21 mouse cellular contexts compared by ENCODE assay signal in genomic region chr7:96277550-96277949, GRCm38 (mm10).
DNase-seq lines count a peak whose midpoint lies in the region; ATAC-seq and TF ChIP-seq lines count a peak whose summit lies in the region.
"Had no signal": no experiment of that assay in that cellular context is flagged by ENCODE, and none has a peak within 500 bp of the region (broad histone marks: within the 10 kb centered on the region; RNA-seq: fewer than 3 reads in every experiment).

No protein-coding gene starts in this region.

- H3K9me3 ChIP-seq in forebrain, embryonic 16.5 days (ENCODE audit: control insufficient read depth, low read length) = no peaks in the 10 kb centered on the region
- H3K9me3 ChIP-seq in midbrain, embryonic 16.5 days (replicated peaks; ENCODE audit: control insufficient read depth, low read length, poor library complexity, severe bottlenecking) = no peaks in the 10 kb centered on the region
- H3K9me3 ChIP-seq: embryonic facial prominence, embryonic 15.5 days; heart, embryonic 15.5 days; hindbrain, embryonic 12.5 days; intestine, embryonic 15.5 days; limb, embryonic 12.5 days; liver, embryonic 13.5 days; lung, embryonic 15.5 days had no signal

- peak overlapping the region; percentile 6; the same call in 1 of the 2 replicates for H3K4me2 ChIP-seq in forebrain, embryonic 16.5 days (ENCODE audit: low read length)
- 0 out of 2 replicates have a peak overlapping the region, but pooled peaks have one; percentile 30 for H3K4me2 ChIP-seq in midbrain, embryonic 16.5 days (ENCODE audit: low read length)
- H3K4me2 ChIP-seq: embryonic facial prominence, embryonic 15.5 days; heart, embryonic 15.5 days; hindbrain, embryonic 12.5 days; intestine, embryonic 15.5 days; limb, embryonic 12.5 days; liver, embryonic 13.5 days; lung, embryonic 15.5 days had no signal

- TF ChIP-seq POLR2A in brain, embryonic 14.5 days (IDR thresholded peaks at IDR 0.05; ENCODE audit: borderline replicate concordance, extremely low read depth, insufficient read depth, insufficient read length, poor library complexity, severe bottlenecking) = no peak
- TF ChIP-seq POLR2A in kidney, adult 2 months (IDR thresholded peaks at IDR 0.05; ENCODE audit: low read depth, low read length) = no peak

- peak; percentile 64 for DNase-seq in brain, adult 2 months (ENCODE audit: low read depth, low spot score)
- DNase-seq in brain, embryonic 14.5 days (ENCODE audit: low read depth) = peak; percentile 85
- no peak for DNase-seq in left cerebral cortex, postnatal 4 days
- no peak for DNase-seq in kidney, adult 2 months
- DNase-seq in layer of hippocampus, adult 2 months (ENCODE audit: low spot score in 2 of 2) = no peak
- DNase-seq: cerebellum, adult 11-12 months; gastrocnemius, adult 2 months; kidney, postnatal 10 days; liver, embryonic 13.5 days; right cerebral cortex, postnatal 4 days; thymus, postnatal 36 days had no signal

- peaks cover 31% of the 10 kb centered on the region for H3K4me1 ChIP-seq in forebrain, embryonic 16.5 days (replicated peaks; ENCODE audit: control insufficient read depth, insufficient read depth, low read length)
- H3K4me1 ChIP-seq in midbrain, embryonic 16.5 days (ENCODE audit: control insufficient read depth, insufficient read depth, low read length) = peaks cover 17% of the 10 kb centered on the region
- H3K4me1 ChIP-seq in kidney, adult 2 months (ENCODE audit: control insufficient read depth, insufficient read depth, low read length) = no peaks in the 10 kb centered on the region
- H3K4me1 ChIP-seq: embryonic facial prominence, embryonic 15.5 days; heart, embryonic 15.5 days; hindbrain, embryonic 12.5 days; intestine, embryonic 15.5 days; liver, embryonic 13.5 days; lung, embryonic 15.5 days had no signal

- WGBS in forebrain, embryonic 16.5 days = 12% methylated on average over 10 of the region's 10 CpGs
- WGBS in midbrain, embryonic 16.5 days = 29% methylated on average over 10 of the region's 10 CpGs
- WGBS in kidney, adult 2 months = 84% methylated on average over 10 of the region's 10 CpGs

- ATAC-seq in forebrain, embryonic 16.5 days = peak; percentile 68
- ATAC-seq in midbrain, embryonic 16.5 days = peak; percentile 69
- ATAC-seq: intestine, embryonic 15.5 days had no signal

- peak overlapping the region; percentile 12; the same call in 1 of the 2 replicates for H3K9ac ChIP-seq in forebrain, embryonic 16.5 days (replicated peaks; ENCODE audit: low read depth, low read length)
- no peak overlapping the region for H3K9ac ChIP-seq in midbrain, embryonic 16.5 days (ENCODE audit: low read depth, low read length)
- H3K9ac ChIP-seq: embryonic facial prominence, embryonic 15.5 days; heart, embryonic 15.5 days; hindbrain, embryonic 12.5 days; intestine, embryonic 15.5 days; limb, embryonic 12.5 days; liver, embryonic 13.5 days; lung, embryonic 15.5 days had no signal

- no peak overlapping the region for H3K4me3 ChIP-seq in forebrain, embryonic 16.5 days (replicated peaks; ENCODE audit: low read length)
- H3K4me3 ChIP-seq in midbrain, embryonic 16.5 days (ENCODE audit: low read depth, low read length) = no peak overlapping the region
- no peak overlapping the region for H3K4me3 ChIP-seq in kidney, adult 2 months (ENCODE audit: insufficient read depth, low read depth, low read length)
- no peak overlapping the region for H3K4me3 ChIP-seq in layer of hippocampus, adult 2 months
- H3K4me3 ChIP-seq: embryonic facial prominence, embryonic 15.5 days; gastrocnemius, adult 2 months; heart, embryonic 15.5 days; hindbrain, embryonic 12.5 days; intestine, embryonic 15.5 days; left cerebral cortex, adult 2 months; limb, embryonic 12.5 days; liver, embryonic 13.5 days; lung, embryonic 15.5 days had no signal

- H3K27ac ChIP-seq in forebrain, embryonic 16.5 days (ENCODE audit: low read length) = no peak overlapping the region
- no peak overlapping the region for H3K27ac ChIP-seq in midbrain, embryonic 16.5 days (ENCODE audit: low read length)
- H3K27ac ChIP-seq in kidney, adult 2 months (ENCODE audit: insufficient read depth, low read depth, low read length) = no peak overlapping the region
- H3K27ac ChIP-seq in layer of hippocampus, adult 2 months = no peak overlapping the region
- H3K27ac ChIP-seq: embryonic facial prominence, embryonic 15.5 days; gastrocnemius, adult 2 months; heart, embryonic 15.5 days; hindbrain, embryonic 12.5 days; intestine, embryonic 15.5 days; left cerebral cortex, adult 2 months; limb, embryonic 12.5 days; liver, embryonic 13.5 days; lung, embryonic 15.5 days had no signal

- intact Hi-C loops in left cerebral cortex, postnatal 4 days (cut with DNase I) = no loop called here

- TF ChIP-seq CTCF in brain, embryonic 14.5 days (IDR thresholded peaks at IDR 0.05; ENCODE audit: borderline replicate concordance, extremely low read depth, insufficient read depth, insufficient read length) = no peak
- TF ChIP-seq CTCF in kidney, adult 2 months (conservative IDR thresholded peaks at IDR 0.05; ENCODE audit: insufficient read depth, insufficient read length, low read depth, low read length) = no peak
- TF ChIP-seq CTCF in layer of hippocampus, adult 2 months (conservative IDR thresholded peaks at IDR 0.05) = no peak

- H3K27me3 ChIP-seq in forebrain, embryonic 16.5 days (replicated peaks; ENCODE audit: control insufficient read depth, insufficient read depth, low read length) = no peaks in the 10 kb centered on the region
- H3K27me3 ChIP-seq in midbrain, embryonic 16.5 days (ENCODE audit: control insufficient read depth, insufficient read depth, low read depth, low read length) = no peaks in the 10 kb centered on the region
- no peaks in the 10 kb centered on the region for H3K27me3 ChIP-seq in kidney, adult 2 months (replicated peaks; ENCODE audit: control insufficient read depth, insufficient read depth, low read length)
- H3K27me3 ChIP-seq: embryonic facial prominence, embryonic 15.5 days; heart, embryonic 15.5 days; hindbrain, embryonic 12.5 days; intestine, embryonic 15.5 days; limb, embryonic 12.5 days; liver, embryonic 13.5 days; lung, embryonic 15.5 days had no signal

- no peaks in the 10 kb centered on the region for H3K36me3 ChIP-seq in forebrain, embryonic 16.5 days (ENCODE audit: control insufficient read depth, insufficient read depth)
- no peaks in the 10 kb centered on the region for H3K36me3 ChIP-seq in midbrain, embryonic 16.5 days (ENCODE audit: control insufficient read depth, insufficient read depth, low read length)
- no peaks in the 10 kb centered on the region for H3K36me3 ChIP-seq in kidney, adult 2 months (ENCODE audit: control insufficient read depth, insufficient read depth, low read length)
- H3K36me3 ChIP-seq: embryonic facial prominence, embryonic 15.5 days; G1E; heart, embryonic 15.5 days; hindbrain, embryonic 12.5 days; intestine, embryonic 15.5 days; limb, embryonic 12.5 days; liver, embryonic 13.5 days; lung, embryonic 15.5 days had no signal

Comparison
In these comparisons a context has a peak if more than half of its experiments do, and no peak if none do; other contexts are left out.
1. DNase-seq: peak in brain, adult 2 months (single experiment) and brain, embryonic 14.5 days (single experiment); none in left cerebral cortex, postnatal 4 days (single experiment), kidney, adult 2 months (single experiment) and layer of hippocampus, adult 2 months (0 of 2).